Mouse (Mus musculus): ENCODE data around the gene Paqr7.
A peak's percentile ranks its signal among the peaks of the same experiment; 100 is the strongest.

Paqr7 gene

GRCm38 (mm10) chr4:134503686-134504357, 7.3 kb downstream of the Paqr7 start:
- DNase-seq (ENCODE audit: low read depth, low spot score), result no peak

GRCm38 (mm10) chr4:134505303-134505789, 8.8 kb downstream of the Paqr7 start:
- DNase-seq (ENCODE audit: low read depth, low spot score), result no peak

- no peak for DNase-seq (ENCODE audit: low read depth, low spot score)
These were observed 9.6 kb downstream of the Paqr7 start for GRCm38 (mm10) chr4:134505966-134506594.

- no peak for DNase-seq (ENCODE audit: low read depth, low spot score)
These were observed 10.2 kb downstream of the Paqr7 start for GRCm38 (mm10) chr4:134506713-134507112.

GRCm38 (mm10) chr4:134510396-134510795, 13.9 kb downstream of the Paqr7 start:
- no peak for DNase-seq (ENCODE audit: low read depth, low spot score)

GRCm38 (mm10) chr4:134510845-134511411, 14.4 kb downstream of the Paqr7 start, which contains the start of gene Aunip:
Gene Aunip, plus strand, starts transcription at chr4:134510999.
- DNase-seq (ENCODE audit: low read depth, low spot score), result peak; percentile 88

GRCm38 (mm10) chr4:134511730-134512129, 15.2 kb downstream of the Paqr7 start:
- no peak for DNase-seq (ENCODE audit: low read depth, low spot score)

GRCm38 (mm10) chr4:134512798-134513197, 16.3 kb downstream of the Paqr7 start:
- peak; percentile 61 for DNase-seq (ENCODE audit: low read depth, low spot score)

- no peak for DNase-seq (ENCODE audit: low read depth, low spot score)
These were observed 17.9 kb downstream of the Paqr7 start for GRCm38 (mm10) chr4:134514309-134514930.

GRCm38 (mm10) chr4:134515614-134516013, 19.1 kb downstream of the Paqr7 start:
- DNase-seq (ENCODE audit: low read depth, low spot score), result no peak

- DNase-seq (ENCODE audit: low read depth, low spot score), result no peak
These were observed 20.5 kb downstream of the Paqr7 start for GRCm38 (mm10) chr4:134516981-134517380.

GRCm38 (mm10) chr4:134517719-134518118, 21.2 kb downstream of the Paqr7 start:
- DNase-seq (ENCODE audit: low read depth, low spot score), result no peak

- no peak for DNase-seq (ENCODE audit: low read depth, low spot score)
These were observed 22.0 kb downstream of the Paqr7 start for GRCm38 (mm10) chr4:134518541-134518940.

- no peak for DNase-seq (ENCODE audit: low read depth, low spot score)
These were observed 22.8 kb downstream of the Paqr7 start for GRCm38 (mm10) chr4:134519281-134519680.

- no peak for DNase-seq (ENCODE audit: low read depth, low spot score)
These were observed 26.9 kb downstream of the Paqr7 start for GRCm38 (mm10) chr4:134523447-134523846.

- DNase-seq (ENCODE audit: low read depth, low spot score), result no peak
These were observed 29.3 kb downstream of the Paqr7 start for GRCm38 (mm10) chr4:134525806-134526205.

GRCm38 (mm10) chr4:134526220-134526619, 29.7 kb downstream of the Paqr7 start:
- no peak for DNase-seq (ENCODE audit: low read depth, low spot score)

- no peak for DNase-seq (ENCODE audit: low read depth, low spot score)
These were observed 36.4 kb downstream of the Paqr7 start for GRCm38 (mm10) chr4:134532928-134533327.

- no peak for DNase-seq (ENCODE audit: low read depth, low spot score)
These were observed 36.9 kb downstream of the Paqr7 start for GRCm38 (mm10) chr4:134533421-134533820.

- DNase-seq (ENCODE audit: low read depth, low spot score), result peak; percentile 85
These were observed 37.8 kb downstream of the Paqr7 start for GRCm38 (mm10) chr4:134534124-134534886.
